Mouse (Mus musculus): ENCODE results near the gene 1700008O03Rik. TPM values are rescaled to one million over a fixed set of nuclear protein-coding genes. Genes with fewer than 3 reads are reported as not detected.

1700008O03Rik gene
- total RNA-seq, 2 experiments from 2014 or later = 0.25 TPM; not detected in 1

GRCm38 (mm10) chr7:44375793-44376192 lies 9.8 kb downstream of the 1700008O03Rik start:
- DNase-seq (ENCODE audit: low spot score) = no peak

GRCm38 (mm10) chr7:44375207-44375606 lies 10.4 kb downstream of the 1700008O03Rik start:
- no peak for DNase-seq (ENCODE audit: low spot score)

DNA sequence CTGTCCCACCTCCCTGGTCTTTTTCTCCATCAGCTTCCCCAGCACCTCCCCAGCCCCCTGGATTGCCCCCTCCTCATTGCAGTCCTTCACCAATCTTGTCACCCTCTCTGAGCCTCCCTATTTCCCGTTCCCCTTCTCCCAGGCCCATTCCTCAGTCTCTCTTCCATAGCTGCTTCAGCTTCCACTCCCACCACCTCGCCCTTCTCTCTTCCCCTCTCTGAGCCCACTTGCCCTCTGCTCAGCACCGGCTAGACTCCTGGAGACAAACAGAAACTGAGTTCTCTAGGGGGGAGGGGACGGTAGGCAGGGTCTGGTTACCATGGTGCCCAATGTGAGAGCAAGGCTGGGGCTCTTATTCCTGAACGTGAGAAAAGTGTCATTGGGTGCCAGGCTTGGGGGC lies 10.9 kb downstream of the 1700008O03Rik start:
- DNase-seq (ENCODE audit: low spot score) = no peak

GRCm38 (mm10) chr7:44373889-44374652 lies 11.5 kb downstream of the 1700008O03Rik start:
- peak; percentile 93 for DNase-seq (ENCODE audit: low spot score)

GRCm38 (mm10) chr7:44373460-44373859 lies 12.2 kb downstream of the 1700008O03Rik start:
- DNase-seq (ENCODE audit: low spot score) = no peak

DNA sequence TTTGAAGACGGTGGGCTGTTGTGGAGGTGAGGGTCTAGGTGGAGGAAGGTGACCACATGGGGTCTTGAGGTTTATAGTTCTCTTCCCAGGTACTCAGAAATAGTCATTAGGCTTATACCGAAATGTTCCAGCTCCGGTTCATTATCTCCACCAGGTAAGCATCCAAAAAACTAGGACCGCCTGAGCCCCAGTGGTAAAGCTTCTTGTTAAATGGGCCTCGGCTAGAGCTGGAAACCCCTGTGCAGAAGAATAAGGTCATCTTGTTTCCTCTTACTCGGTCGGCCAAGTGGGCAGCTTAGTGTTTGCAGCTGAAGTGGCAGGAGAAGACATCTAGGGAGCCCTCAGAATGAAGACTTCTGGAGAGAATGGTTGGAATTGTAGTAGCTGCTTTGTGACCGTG lies 12.9 kb downstream of the 1700008O03Rik start:
- no peak for DNase-seq (ENCODE audit: low spot score)

DNA sequence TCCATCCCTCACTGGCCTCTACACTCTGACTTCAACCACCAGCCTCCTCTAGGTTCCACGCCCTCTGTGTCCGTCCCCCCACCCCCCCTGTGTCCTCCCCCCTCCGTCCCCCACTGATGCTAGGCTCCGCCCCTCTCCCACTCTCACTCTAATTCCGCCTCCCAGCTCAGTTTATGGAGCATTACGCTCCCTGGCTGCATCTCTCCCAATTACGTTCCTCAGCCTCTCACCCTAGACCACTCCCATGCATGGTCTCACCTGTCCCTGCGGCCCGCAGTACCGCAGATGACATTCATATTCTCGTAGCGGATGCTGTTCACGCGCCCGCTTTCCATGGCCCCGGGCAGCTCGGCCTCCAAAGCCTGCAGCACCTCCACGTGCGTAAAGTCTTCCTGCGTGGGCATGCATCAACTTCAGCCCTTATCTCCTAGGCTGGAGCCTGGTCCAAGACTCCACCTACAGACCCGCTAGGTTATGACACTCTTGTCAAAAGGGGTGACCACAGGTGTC lies 24.8 kb downstream of the 1700008O03Rik start:
- DNase-seq (ENCODE audit: low spot score) = no peak

DNA sequence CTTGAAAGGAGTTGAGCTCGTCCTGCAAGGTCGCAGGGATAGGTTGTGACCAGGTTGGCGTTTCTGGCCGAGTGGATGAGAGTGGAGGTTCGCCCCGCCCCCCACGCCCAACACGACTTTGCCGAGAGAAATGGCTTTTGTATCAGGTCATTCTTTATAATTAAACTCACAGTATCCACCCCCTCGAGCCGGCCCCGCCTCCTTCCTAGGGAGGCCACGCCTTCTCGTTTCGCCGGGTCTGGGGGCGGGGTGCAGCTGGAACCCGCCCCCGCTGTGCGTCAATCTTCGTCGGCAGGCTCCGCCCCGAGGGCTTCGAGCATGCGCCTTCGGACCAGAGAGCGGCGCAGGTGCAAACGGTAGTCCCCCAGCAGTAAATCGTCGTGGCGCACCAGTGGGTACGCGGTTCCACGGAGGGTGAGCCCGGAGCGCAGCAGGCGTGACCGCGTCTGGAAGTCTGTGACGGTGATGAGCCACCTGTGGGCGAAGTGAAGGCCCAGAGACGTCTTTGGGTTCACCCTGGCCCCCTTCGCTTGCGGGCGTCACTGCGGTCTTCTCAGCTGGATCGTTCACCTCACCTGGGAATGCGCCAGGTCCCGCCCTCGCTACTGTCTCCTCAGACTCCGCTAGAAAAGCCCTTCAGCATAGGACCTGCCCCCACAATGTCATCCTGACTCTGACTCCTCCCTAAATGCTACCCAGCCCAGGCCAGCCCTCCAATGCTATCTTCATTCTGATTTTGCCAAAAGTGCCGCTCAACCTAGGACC lies 25.5 kb downstream of the 1700008O03Rik start:
- peak; percentile 94 for DNase-seq (ENCODE audit: low spot score)

DNA sequence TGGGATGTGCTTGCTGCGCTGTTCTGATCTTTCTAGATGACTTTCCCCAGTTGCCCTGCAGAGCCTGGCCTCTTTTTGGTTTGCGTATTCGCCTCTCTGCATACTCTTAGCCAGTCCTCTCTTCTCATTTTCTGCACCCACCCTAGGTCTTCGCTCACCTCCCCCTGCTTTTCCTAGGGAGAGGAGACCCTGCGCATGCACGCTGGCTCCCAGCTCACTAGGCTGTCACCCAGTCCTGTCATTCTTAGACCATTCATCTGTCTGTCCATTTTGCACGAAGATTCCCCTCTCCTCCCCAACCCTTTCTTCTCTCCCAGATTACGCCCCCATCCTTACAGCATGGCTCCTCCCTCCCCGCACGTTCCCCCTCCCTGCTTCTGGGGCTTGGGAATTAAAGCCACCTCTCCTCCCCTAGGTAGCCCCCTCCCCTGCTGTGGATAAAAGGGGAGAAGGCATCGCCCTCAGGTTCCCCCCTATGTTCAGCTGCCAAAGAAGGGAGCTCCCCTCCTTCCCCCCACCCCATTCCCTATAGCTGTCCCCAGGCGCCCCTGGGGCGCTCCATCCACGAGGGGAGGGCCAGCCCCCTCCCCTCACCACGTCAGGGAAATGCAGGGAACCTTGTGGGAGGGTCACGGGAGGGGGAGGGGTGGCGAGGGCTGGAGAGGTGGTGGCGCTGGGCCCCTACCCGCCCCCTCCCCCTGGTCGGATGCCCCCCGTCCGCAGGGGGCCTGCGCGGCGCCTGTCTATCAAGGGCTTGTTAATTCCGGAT lies 26.6 kb downstream of the 1700008O03Rik start:
- no peak for DNase-seq (ENCODE audit: low spot score)

DNA sequence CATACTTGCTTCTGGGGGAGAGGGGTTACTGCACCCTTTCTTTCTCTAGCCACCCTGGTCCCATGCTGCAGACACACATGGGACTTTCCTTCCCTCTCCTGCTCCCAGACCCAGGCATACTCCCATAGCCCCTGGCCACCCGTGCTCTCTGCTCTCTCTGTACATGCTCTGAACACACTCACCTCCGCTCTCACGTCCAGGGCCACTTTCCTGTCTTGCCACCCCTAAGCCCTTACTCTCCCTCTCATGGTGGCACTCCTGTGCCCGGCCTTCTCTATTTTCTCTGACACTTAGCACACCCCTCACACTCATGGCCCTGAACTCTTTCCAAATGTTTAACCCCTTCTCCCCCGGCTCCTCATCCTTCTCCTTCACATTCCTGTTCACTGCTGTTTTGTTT lies 27.6 kb downstream of the 1700008O03Rik start:
- DNase-seq (ENCODE audit: low spot score) = no peak

GRCm38 (mm10) chr7:44357531-44357930 lies 28.1 kb downstream of the 1700008O03Rik start:
- no peak for DNase-seq (ENCODE audit: low spot score)

DNA sequence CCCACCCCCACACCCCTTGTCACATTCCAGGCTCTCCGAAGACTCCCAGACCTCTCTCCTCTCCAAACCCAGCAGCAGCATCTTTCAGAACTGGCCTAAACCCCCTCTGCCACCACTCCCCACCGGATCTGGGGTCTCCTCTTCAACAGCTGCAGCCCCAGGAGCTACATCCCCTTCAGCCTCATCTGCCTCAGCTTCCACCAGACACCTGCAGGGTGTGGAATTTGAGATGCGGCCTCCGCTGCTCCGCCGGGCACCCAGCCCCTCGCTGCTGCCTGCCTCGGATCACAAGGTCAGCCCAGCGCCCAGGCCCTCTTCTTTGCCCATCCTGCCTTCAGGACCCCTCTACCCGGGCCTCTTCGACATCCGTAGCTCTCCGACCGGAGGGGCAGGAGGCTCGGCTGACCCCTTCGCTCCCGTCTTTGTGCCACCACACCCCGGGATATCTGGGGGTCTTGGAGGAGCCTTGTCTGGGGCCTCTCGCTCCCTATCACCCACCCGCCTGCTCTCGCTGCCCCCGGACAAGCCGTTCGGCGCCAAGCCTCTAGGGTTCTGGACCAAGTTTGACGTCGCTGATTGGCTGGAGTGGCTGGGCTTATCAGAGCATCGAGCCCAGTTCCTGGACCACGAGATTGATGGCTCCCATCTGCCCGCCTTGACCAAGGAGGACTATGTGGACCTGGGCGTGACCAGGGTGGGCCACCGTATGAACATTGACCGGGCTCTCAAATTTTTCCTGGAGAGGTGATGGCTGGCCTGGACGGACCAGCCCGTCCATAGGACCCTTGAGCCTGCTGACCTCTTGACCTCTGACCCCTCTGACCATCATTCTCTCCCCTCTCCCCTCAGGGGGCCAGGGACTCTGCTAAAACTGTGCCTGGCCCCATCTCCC lies 28.8 kb downstream of the 1700008O03Rik start:
- no peak for DNase-seq (ENCODE audit: low spot score)

GRCm38 (mm10) chr7:44355411-44355810 lies 30.2 kb downstream of the 1700008O03Rik start:
- no peak for DNase-seq (ENCODE audit: low spot score)

DNA sequence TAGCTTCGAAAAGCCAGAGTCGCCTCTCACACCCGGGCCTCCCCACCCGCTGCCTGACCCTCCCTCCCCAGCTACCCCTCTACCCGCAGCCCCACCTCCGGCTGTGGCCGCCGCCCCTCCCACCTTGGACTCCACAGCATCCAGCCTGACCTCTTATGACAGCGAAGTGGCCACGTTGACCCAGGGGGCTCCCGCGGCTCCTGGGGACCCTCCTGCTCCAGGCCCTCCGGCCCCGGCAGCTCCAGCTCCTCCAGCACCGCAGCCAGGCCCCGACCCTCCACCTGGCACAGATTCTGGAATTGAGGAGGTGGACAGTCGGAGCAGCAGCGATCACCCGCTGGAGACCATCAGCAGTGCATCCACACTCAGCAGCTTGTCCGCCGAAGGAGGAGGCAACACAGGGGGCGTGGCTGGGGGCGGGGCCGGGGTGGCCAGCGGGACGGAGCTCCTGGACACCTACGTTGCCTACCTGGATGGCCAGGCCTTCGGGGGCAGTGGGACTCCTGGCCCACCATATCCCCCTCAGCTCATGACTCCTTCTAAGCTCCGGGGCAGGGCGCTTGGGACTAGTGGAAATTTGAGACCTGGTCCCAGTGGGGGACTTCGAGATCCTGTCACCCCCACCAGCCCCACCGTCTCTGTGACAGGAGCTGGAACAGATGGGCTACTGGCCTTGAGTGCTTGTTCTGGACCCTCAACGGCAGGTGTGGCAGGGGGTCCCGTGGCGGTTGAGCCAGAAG lies 31.8 kb downstream of the 1700008O03Rik start:
- DNase-seq (ENCODE audit: low spot score) = no peak

DNA sequence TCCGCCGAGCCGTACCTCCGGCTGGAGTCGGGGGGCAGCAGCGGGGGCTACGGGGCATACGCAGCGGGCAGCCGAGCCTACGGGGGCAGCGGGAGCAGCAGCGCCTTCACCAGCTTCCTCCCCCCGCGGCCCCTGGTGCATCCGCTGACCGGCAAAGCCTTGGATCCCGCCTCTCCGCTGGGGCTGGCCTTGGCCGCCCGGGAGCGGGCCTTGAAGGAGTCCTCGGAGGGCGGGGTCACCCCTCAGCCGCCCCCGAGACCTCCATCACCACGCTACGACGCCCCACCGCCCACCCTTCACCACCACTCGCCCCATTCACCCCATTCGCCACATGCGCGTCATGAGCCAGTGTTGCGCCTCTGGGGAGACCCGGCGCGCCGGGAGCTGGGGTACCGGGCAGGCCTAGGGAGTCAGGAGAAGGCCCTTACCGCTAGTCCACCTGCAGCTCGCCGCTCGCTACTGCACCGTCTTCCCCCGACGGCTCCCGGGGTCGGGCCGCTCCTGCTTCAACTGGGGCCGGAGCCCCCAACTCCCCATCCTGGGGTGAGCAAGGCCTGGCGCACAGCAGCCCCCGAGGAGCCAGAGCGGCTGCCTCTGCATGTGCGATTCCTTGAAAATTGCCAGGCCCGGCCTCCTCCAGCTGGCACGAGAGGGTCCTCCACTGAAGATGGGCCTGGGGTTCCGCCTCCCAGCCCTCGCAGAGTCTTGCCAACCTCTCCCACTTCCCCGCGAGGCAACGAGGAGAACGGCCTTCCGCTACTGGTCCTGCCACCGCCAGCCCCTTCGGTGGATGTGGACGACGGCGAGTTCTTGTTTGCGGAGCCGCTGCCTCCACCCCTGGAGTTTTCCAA lies 32.6 kb downstream of the 1700008O03Rik start:
- no peak for DNase-seq (ENCODE audit: low spot score)

- DNase-seq (ENCODE audit: low spot score) = no peak
These were observed 33.5 kb downstream of the 1700008O03Rik start for GRCm38 (mm10) chr7:44351881-44352749.

GRCm38 (mm10) chr7:44350957-44351711 lies 34.5 kb downstream of the 1700008O03Rik start:
- DNase-seq (ENCODE audit: low spot score) = peak; percentile 75

Measured in gastrocnemius, adult 18-20 months (tissue).